Mouse (Mus musculus) embryonic stem cell, embryonic (primary cell): ENCODE measurements around the gene Lrp10.

Experiments used
- CTCF ChIA-PET, 4 experiments: fragments of 300-600 bp in 2 of 4; fragments of 350-600 bp in 2 of 4; sonication (Branson Sonifier 250); formaldehyde crosslinking; loops; one replicate each; lab custom pipeline; 2022; ENCODE audit warnings: inconsistent platforms in 2 of 4; lab: Charles Lee
- POLR2A ChIA-PET, 4 experiments: fragments of 300-600 bp in 2 of 4; fragments of 350-600 bp in 2 of 4; sonication (Branson Sonifier 250); formaldehyde crosslinking; loops; one replicate each; lab custom pipeline; 2022; ENCODE audit warnings: antibody characterized with exemption in 4 of 4, inconsistent platforms in 1 of 4; lab: Charles Lee

The Lrp10 gene

GRCm38 (mm10) chr14:54516710-54517310 lies 52.9 kb downstream of the Lrp10 start:
- POLR2A ChIA-PET, result interaction anchor here (0.6 to 4.3 kb wide), 64 partner anchors 9 to 462 kb away, joined by 3 to 27 read pairs (median 4); partner anchors contain the start of genes 4931414P19Rik (in 2 of the 4), Haus4 (in 2 of the 4), Rem2 (in 2 of the 4) and 1700123O20Rik (in 1 of the 4)
- CTCF ChIA-PET, result interaction anchor here in 3 of 4 experiments (0.6 to 1.5 kb wide), 11 partner anchors 11 to 134 kb away, joined by 3 to 14 read pairs (median 4); partner anchors contain the start of genes Cdh24 (in 1 of the 3), Lrp10 (in 1 of the 3) and Slc7a7 (in 1 of the 3)
